Mouse (Mus musculus): ENCODE measurements around the gene S100pbp. TPM values are rescaled to one million over a fixed set of nuclear protein-coding genes. Genes with fewer than 3 reads are reported as not detected.

S100pbp gene
- polyA plus RNA-seq, 1 experiment from 2014 or later = 15.7 TPM

DNA sequence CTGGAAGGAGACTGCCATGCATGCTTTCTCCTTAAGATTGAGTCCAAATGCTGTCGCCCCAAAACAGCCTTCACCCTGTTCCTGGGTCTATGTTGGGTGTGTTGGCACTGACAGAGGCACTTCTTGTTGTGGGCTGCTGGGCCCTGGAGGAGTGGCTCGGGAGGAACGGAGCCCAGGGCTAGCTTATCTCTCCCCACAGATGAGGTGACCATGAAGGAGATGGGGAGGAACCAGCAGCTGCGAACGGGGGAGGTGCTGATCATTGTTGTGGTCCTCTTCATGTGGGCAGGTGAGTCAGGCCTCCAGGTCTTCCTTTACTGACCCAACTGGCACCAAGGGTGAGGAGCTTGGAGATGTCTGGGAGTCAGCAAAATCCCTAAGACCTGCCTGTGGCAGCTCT is 49.9 kb downstream of the S100pbp start:
- 0 out of 2 replicates have a peak, but pooled peaks cover 11% of the 10 kb centered on the region for H3K36me3 ChIP-seq (ENCODE audit: control insufficient read depth, insufficient read depth, low read length)
- no peak overlapping the region for H3K27ac ChIP-seq (replicated peaks in 1 of 2; ENCODE audit: control insufficient read depth in 1 of 2, insufficient read depth in 1 of 2, low read depth in 2 of 2, low read length in 2 of 2)
- WGBS = 66% methylated on average over 5 of the region's 5 CpGs
- H3K9me3 ChIP-seq (ENCODE audit: control insufficient read depth, low read length) = no peaks in the 10 kb centered on the region
- peaks cover 14% of the 10 kb centered on the region for H3K27me3 ChIP-seq (ENCODE audit: control insufficient read depth, insufficient read depth, low read length)
- H3K4me3 ChIP-seq (ENCODE audit: control insufficient read depth in 1 of 2, insufficient read depth in 1 of 2, low read depth in 1 of 2, low read length in 2 of 2) = no peak overlapping the region
- H3K9ac ChIP-seq (ENCODE audit: low read length) = no peak overlapping the region
- ATAC-seq (ENCODE audit: insufficient number of reproducible peaks, insufficient read depth, low FRiP score, low read depth) = no peak
- peaks cover 36 to 45% of the 10 kb centered on the region in 2 experiments for H3K4me1 ChIP-seq (ENCODE audit: control insufficient read depth in 2 of 2, insufficient read depth in 2 of 2, low read length in 2 of 2)
- H3K4me2 ChIP-seq (ENCODE audit: low read length) = no peak overlapping the region

DNA sequence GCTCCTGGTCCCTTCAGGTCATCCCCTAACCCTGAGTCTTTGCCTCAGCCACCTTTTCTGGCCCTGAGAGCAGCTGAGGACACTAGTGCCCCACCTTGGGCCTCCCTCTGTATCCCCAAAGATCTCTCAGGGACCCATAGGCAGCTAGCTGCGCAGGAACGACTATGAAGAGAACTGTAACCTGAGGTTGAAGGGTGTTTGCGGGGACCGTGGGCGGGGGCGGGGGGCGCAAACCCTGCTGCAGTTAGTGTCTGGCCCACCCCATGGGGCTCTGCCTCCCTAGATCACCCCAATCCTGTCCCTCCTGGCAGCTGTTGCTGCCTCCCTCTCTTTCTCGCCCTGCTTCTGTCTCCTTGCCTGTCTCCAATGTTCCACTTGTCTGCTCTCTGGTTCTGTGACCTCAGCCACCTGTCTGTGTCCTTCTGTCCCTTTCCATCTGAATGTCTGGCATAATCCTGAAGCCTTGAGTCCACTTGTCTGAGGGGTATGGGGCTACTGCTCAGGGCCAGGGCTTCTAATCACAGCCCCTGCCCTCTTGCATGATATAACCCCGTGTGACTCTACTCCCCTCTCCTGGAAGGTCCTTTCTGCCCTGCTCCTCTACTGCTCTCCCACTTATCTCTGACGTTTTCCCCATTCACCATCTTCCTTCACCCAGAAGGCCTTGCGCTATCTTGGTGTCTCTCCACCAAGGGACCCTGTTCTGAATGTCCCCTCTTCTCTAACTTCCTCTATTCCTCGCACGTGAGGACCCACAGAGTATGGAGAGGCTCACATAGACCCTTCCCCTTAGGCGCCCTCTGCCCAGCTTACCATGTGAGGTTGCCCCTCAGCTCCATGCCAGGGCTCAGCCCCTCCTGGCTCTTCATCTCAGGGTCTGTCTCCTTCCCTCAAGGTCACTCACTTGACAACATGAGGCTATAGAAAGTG is 51.9 kb downstream of the S100pbp start:
- Histone ChIP-seq H3K4me3 (ENCODE audit: control insufficient read depth in 1 of 2, insufficient read depth in 1 of 2, low read depth in 1 of 2, low read length in 2 of 2) (peak overlapping the region; percentile 51 to 53), H3K4me1 (ENCODE audit: control insufficient read depth in 2 of 2, insufficient read depth in 2 of 2, low read length in 2 of 2) (peaks cover 35 to 36% of the 10 kb centered on the region in 2 experiments), H3K9ac (ENCODE audit: low read length) (peak overlapping the region; percentile 76; the same call in 1 of the 2 replicates), H3K4me2 (ENCODE audit: low read length) (peak overlapping the region; percentile 94), H3K9me3 (ENCODE audit: control insufficient read depth, low read length) (no peaks in the 10 kb centered on the region), H3K27ac (replicated peaks in 1 of 2; ENCODE audit: control insufficient read depth in 1 of 2, insufficient read depth in 1 of 2, low read depth in 2 of 2, low read length in 2 of 2) (0 out of 4 replicates have a peak overlapping the region, but pooled peaks of 1 of the 2 experiments have one; percentile 9), H3K36me3 (ENCODE audit: control insufficient read depth, insufficient read depth, low read length) (0 out of 2 replicates have a peak, but pooled peaks cover 3% of the 10 kb centered on the region), H3K27me3 (ENCODE audit: control insufficient read depth, insufficient read depth, low read length) (peaks cover 14% of the 10 kb centered on the region)
- WGBS = 55% methylated on average over 14 of the region's 14 CpGs
- ATAC-seq (ENCODE audit: insufficient number of reproducible peaks, insufficient read depth, low FRiP score, low read depth) = no peak

DNA sequence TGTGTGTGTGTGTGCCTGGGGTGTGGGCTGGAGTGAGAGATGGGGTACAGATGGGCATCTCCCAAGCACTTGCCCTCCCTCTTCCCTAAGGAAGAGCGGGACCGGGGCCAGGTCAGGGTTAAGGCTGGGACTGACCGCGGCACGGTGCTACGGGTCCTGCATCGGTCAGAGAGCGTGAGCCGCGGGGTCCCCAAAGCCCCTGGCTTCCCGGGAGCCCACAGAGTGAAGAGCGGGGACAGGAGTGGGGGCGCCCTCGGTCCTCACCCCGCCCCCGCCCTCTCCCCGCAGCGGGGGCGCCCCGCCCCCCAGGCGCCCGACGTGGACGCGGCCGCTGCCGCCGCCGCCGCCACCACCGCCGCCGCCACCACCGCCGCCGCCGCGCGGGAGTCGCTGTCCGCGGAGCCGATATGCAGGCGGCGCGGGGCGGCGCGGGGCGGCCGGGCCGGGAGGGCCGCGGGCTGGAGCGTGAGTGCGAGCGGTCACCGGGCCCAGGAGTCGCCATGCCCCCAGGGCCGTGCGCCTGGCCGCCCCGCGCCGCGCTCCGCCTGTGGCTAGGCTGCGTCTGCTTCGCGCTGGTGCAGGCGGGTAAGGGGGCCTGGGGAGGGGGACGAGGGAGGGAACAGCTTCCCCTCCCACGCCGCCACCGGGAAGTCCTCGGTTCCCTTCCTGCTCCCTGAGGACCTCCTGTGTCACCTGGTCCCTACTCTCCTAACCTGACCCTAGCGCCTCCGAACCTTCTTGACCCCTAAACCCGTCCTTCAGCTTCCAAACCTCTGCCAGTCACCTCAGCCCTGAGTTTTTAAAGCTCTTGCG is 52.7 kb downstream of the S100pbp start, which contains the start of gene Fndc5:
Fndc5 (plus strand) TSS at position 421 of the 813 bp plus-strand sequence.
- WGBS = under 1% methylated on average over 39 of the region's 80 CpGs
- H3K27ac ChIP-seq (replicated peaks in 1 of 2; ENCODE audit: control insufficient read depth in 1 of 2, insufficient read depth in 1 of 2, low read depth in 2 of 2, low read length in 2 of 2) = no peak within 1 kb of the TSS
- no peaks in the 10 kb centered on the region for H3K36me3 ChIP-seq (ENCODE audit: control insufficient read depth, insufficient read depth, low read length)
- peak within 1 kb of the TSS; percentile 94 for H3K4me2 ChIP-seq (ENCODE audit: low read length)
- H3K9me3 ChIP-seq (ENCODE audit: control insufficient read depth, low read length) = no peaks in the 10 kb centered on the region
- H3K4me1 ChIP-seq (ENCODE audit: control insufficient read depth in 2 of 2, insufficient read depth in 2 of 2, low read length in 2 of 2) = peaks cover 27 to 29% of the 10 kb centered on the region in 2 experiments
- peak within 1 kb of the TSS; percentile 76 for H3K9ac ChIP-seq (ENCODE audit: low read length)
- no peak for ATAC-seq (ENCODE audit: insufficient number of reproducible peaks, insufficient read depth, low FRiP score, low read depth)
- H3K27me3 ChIP-seq (ENCODE audit: control insufficient read depth, insufficient read depth, low read length) = peaks cover 14% of the 10 kb centered on the region
- peak within 1 kb of the TSS; percentile 51 to 53 for H3K4me3 ChIP-seq (ENCODE audit: control insufficient read depth in 1 of 2, insufficient read depth in 1 of 2, low read depth in 1 of 2, low read length in 2 of 2)

DNA sequence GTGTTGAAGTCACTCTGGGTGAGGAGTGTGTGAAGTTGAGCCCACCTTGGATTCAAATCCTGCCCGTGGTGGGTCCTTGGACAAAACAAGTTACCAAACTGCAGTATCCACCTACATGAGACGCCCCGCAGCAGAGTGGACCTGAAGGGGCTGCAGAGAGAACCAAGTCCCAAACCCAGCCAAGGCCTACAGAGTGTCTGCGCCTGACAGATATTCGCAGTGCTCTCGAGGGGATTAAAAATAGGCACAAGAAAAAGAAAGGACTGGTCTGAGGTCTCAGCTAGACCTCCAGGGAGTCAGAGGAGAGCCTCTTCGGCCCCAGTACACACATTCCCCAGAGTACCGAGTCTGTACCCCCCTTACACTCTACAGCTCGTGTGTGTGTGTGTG is 53.3 kb downstream of the S100pbp start:
- peak overlapping the region; percentile 51 to 53 for H3K4me3 ChIP-seq (ENCODE audit: control insufficient read depth in 1 of 2, insufficient read depth in 1 of 2, low read depth in 1 of 2, low read length in 2 of 2)
- peaks cover 22 to 23% of the 10 kb centered on the region in 2 experiments for H3K4me1 ChIP-seq (ENCODE audit: control insufficient read depth in 2 of 2, insufficient read depth in 2 of 2, low read length in 2 of 2)
- no peaks in the 10 kb centered on the region for H3K36me3 ChIP-seq (ENCODE audit: control insufficient read depth, insufficient read depth, low read length)
- peak overlapping the region; percentile 76 for H3K9ac ChIP-seq (ENCODE audit: low read length)
- H3K27ac ChIP-seq (replicated peaks in 1 of 2; ENCODE audit: control insufficient read depth in 1 of 2, insufficient read depth in 1 of 2, low read depth in 2 of 2, low read length in 2 of 2) = no peak overlapping the region
- peaks cover 14% of the 10 kb centered on the region for H3K27me3 ChIP-seq (ENCODE audit: control insufficient read depth, insufficient read depth, low read length)
- ATAC-seq (ENCODE audit: insufficient number of reproducible peaks, insufficient read depth, low FRiP score, low read depth) = no peak
- no peaks in the 10 kb centered on the region for H3K9me3 ChIP-seq (ENCODE audit: control insufficient read depth, low read length)
- peak overlapping the region; percentile 94 for H3K4me2 ChIP-seq (ENCODE audit: low read length)
- WGBS = 22% methylated on average over 9 of the region's 9 CpGs

- ATAC-seq (ENCODE audit: insufficient number of reproducible peaks, insufficient read depth, low FRiP score, low read depth) = no peak
- no peak overlapping the region for H3K4me2 ChIP-seq (ENCODE audit: low read length)
- WGBS = 64% methylated on average over 2 of the region's 2 CpGs
- no peak overlapping the region for H3K4me3 ChIP-seq (ENCODE audit: control insufficient read depth in 1 of 2, insufficient read depth in 1 of 2, low read depth in 1 of 2, low read length in 2 of 2)
- no peak overlapping the region for H3K27ac ChIP-seq (replicated peaks in 1 of 2; ENCODE audit: control insufficient read depth in 1 of 2, insufficient read depth in 1 of 2, low read depth in 2 of 2, low read length in 2 of 2)
- no peaks in the 10 kb centered on the region for H3K36me3 ChIP-seq (ENCODE audit: control insufficient read depth, insufficient read depth, low read length)
- H3K9me3 ChIP-seq (ENCODE audit: control insufficient read depth, low read length) = no peaks in the 10 kb centered on the region
- H3K27me3 ChIP-seq (ENCODE audit: control insufficient read depth, insufficient read depth, low read length) = peaks cover 14% of the 10 kb centered on the region
- H3K9ac ChIP-seq (ENCODE audit: low read length) = no peak overlapping the region
- peaks cover 18 to 23% of the 10 kb centered on the region in 2 experiments for H3K4me1 ChIP-seq (ENCODE audit: control insufficient read depth in 2 of 2, insufficient read depth in 2 of 2, low read length in 2 of 2)
These were observed 53.9 kb downstream of the S100pbp start for GRCm38 (mm10) chr4:129135637-129136036.

DNA sequence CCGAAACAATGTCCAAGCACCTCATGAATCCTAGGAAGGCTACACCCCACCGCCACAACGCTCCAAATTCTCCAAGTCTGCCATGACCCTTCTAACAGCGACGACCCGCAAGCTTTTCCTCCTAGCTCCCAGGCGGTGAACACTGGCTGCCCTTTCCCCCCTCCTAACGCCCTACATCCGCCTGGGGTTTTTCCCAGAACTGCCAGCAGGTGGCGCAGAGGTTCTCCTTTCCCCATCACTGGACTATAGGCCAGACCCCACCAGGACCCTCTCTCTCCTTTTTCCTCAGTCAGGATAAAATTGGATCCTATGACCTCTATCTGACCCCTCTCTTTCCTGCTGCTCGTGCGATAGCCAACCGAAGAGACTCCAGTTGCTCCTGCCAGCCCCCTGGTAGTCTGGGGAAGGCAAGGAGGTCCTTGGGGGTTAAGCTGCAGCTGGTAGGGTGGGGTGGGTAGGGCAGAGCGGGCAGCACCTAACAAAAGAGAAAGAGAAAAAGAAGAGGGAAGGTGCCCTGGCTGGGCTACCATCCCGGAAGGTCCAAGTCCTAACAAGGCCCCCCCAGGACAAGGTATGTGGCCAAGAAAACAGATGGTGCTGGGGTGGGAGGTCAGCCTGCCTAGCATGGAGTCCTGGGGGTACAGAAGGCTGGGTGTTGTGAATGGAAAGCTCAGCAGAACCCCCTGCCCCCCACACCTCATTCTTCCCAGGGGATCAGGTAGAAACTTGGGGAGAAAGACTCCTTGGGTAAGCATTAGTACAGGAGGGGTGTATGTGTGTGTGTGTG is 54.5 kb downstream of the S100pbp start:
- WGBS = 9% methylated on average over 15 of the region's 15 CpGs
- Histone ChIP-seq H3K27ac (replicated peaks in 1 of 2; ENCODE audit: control insufficient read depth in 1 of 2, insufficient read depth in 1 of 2, low read depth in 2 of 2, low read length in 2 of 2) (no peak overlapping the region), H3K36me3 (ENCODE audit: control insufficient read depth, insufficient read depth, low read length) (no peaks in the 10 kb centered on the region), H3K4me1 (ENCODE audit: control insufficient read depth in 2 of 2, insufficient read depth in 2 of 2, low read length in 2 of 2) (peaks cover 23 to 27% of the 10 kb centered on the region in 2 experiments), H3K4me3 (ENCODE audit: control insufficient read depth in 1 of 2, insufficient read depth in 1 of 2, low read depth in 1 of 2, low read length in 2 of 2) (peak overlapping the region in 1 of 2 experiments; percentile 19; a peak in 1 of 4 replicates), H3K27me3 (ENCODE audit: control insufficient read depth, insufficient read depth, low read length) (peaks cover 16% of the 10 kb centered on the region), H3K4me2 (ENCODE audit: low read length) (peak overlapping the region; percentile 45), H3K9me3 (ENCODE audit: control insufficient read depth, low read length) (no peaks in the 10 kb centered on the region), H3K9ac (ENCODE audit: low read length) (no peak overlapping the region)
- ATAC-seq (ENCODE audit: insufficient number of reproducible peaks, insufficient read depth, low FRiP score, low read depth) = no peak
